Mouse (Mus musculus): ENCODE measurements around the gene Unk. TPM values are rescaled to one million over a fixed set of nuclear protein-coding genes. Genes with fewer than 3 reads are reported as not detected.

The Unk gene
- polyA plus RNA-seq (2015; fragmentation: Illumina TruSeq; extraction: RNeasy Lipid Tissue Mini Kit (QIAGEN cat#74804); ENCODE audit: insufficient read depth, low read depth, low replicate concordance), result 5.1 TPM

DNA sequence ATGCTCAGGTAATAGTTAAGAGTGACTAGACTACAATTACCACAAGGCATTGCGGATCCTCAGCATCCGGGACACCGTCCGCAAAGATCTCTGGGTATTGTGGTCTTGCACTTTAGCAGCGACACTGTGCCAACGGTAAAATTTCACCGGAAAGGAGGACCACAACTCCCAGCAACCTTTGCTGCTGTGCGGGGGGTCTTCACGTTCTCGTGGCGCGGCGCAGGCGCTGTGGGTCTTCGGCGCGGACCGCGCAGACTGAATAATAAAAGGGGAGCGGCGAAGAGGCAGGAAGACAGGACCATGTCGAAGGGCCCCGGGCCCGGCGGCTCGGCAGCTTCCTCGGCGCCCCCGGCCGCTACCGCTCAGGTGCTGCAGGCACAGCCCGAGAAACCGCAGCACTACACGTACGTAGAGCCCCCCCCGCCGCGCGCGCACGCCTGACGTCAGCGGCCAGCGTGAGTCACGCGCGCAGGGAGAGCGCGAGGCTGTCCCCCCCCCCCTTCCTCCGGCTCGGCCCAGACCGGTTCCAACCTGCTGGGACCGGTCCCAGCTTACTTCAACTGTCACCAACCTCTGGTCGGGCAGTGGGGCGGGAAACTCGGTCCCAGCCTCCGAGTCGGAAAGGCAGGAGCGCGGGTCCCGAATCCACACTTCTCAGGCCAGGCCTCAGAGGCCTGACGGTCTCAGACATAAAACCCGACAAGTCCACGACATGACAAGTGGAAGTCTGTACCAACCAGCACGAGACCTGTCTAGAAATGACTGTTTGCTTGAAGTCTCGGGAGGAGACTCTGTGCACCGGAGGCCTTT is at the start of gene Unk:
TSS of gene Unk (plus strand) at position 235 of the 810 bp plus-strand sequence.

DNA sequence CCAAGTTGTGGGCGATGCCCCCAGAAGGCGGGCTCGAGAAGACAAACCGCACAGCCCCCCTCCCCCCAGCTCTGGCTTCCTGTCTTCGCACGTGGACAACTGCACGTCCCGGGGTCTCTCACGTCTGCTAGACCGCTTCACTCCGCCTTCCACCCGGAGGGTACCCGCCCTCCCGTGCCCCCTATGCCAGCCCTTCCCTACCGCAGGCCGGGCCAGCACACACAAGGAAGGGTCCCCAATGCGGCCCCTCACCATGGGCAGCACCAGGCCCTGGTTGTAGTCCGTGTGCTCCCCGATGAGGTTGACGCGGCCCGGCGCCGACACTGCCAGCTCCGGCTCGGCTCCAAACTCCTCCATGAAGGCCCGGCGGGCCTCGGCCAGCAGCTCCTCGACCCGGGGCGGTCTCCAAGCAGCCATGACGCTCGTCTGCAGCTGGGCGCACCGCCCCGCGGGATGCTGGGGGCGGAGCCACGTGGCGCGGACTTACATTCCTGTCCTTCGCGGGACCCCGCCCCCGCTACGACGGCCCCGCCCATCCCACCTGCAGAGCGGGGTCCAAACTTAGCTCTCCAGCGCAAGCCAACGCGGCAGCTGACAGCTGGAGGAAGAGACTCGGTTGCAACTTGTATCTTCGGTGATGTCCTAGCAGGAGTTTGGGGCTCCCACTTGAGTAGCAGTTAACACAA is 17.7 kb upstream of the Unk start, which contains the start of gene Galk1:
TSS of gene Galk1 (minus strand) at position 458 of the 686 bp plus-strand sequence.

DNA sequence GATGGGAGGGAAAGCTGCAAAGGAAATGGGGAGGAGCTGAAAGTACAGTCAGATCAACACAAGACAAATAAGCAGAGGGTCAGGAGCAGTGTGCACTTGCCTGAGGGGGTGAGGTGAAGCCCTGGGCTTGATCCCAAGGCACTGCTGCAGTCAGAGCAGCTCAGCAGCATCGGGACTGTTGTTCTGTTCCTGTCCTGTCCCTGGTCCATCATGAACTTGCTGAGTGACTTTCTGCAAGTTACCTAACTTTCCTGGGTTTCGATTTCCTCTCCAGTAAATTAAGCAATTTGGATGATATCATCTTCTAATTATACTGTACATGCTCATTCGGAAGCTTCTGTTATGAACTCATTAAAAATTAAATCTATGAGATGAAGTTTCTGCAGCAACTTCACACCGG is 2.4 kb upstream of the Unk start, which contains the start of gene H3f3b:
TSS of gene H3f3b (minus strand) at position 207 of the 400 bp plus-strand sequence.

GRCm38 (mm10) chr11:116077446-116078204 is 47.5 kb downstream of the Unk start, which contains the start of gene Unc13d:
Gene Unc13d (minus strand): TSS chr11:116077961.

DNA sequence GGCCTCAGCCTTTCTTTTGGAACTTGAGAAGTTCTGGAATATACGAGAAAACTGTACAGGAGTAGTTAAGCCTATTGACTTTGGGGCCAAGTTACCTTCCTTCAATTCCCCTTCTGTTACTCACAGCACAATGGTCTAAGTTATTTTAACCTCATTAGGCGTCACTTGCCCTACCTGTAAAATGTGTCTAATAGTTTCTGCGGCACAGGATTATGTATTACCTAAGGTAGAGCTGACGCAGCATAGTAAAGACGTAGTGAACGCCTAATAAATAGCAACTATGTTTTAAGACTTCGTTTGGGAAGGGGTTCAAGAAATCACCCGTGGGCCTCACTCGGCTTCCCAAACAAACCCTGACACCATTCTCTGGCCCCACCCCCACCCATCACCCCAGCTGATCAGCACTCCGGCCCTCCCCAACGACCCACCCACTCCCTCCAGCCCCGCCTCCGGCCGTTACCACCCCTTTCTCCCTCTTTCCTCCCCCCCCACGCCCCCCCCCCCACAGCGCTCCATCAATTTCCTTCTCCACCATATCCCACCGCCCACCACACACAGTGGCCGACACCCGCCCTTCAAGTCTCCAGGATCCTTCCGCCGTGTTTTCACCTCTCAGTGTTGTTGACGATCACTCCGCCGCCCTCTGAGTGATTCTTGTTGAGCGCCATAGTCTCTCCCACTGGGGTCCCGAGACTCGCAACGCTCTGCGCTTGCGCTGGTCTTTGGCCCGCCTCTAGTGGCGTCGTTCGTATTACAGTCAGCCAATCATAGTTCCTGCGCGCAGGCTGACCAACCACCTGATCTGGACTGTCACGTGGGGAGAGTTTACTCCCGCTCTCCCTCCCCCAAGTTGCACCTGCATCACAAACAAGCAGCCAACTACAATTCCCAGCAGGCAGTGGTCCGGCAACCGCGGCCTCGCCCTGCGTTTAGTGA is 56.4 kb downstream of the Unk start, which contains the start of gene Wbp2:
TSS of gene Wbp2 (minus strand) at position 738 of the 936 bp plus-strand sequence.

Other genes starting within 250 kb of the Unk start
- gene Caskin2, start 216.7 kb upstream of the Unk start, polyA plus RNA-seq (2015; fragmentation: Illumina TruSeq; extraction: RNeasy Lipid Tissue Mini Kit (QIAGEN cat#74804); ENCODE audit: insufficient read depth, low read depth, low replicate concordance), result 13.3 TPM
- 11.0 TPM for gene Tsen54, start 215.6 kb upstream of the Unk start, polyA plus RNA-seq (2015; fragmentation: Illumina TruSeq; extraction: RNeasy Lipid Tissue Mini Kit (QIAGEN cat#74804); ENCODE audit: insufficient read depth, low read depth, low replicate concordance)
- 66.6 TPM for gene Llgl2, start 206.3 kb upstream of the Unk start, polyA plus RNA-seq (2015; fragmentation: Illumina TruSeq; extraction: RNeasy Lipid Tissue Mini Kit (QIAGEN cat#74804); ENCODE audit: insufficient read depth, low read depth, low replicate concordance)
- 20.8 TPM for gene Myo15b, start 171.9 kb upstream of the Unk start, polyA plus RNA-seq (2015; fragmentation: Illumina TruSeq; extraction: RNeasy Lipid Tissue Mini Kit (QIAGEN cat#74804); ENCODE audit: insufficient read depth, low read depth, low replicate concordance)
- gene Smim5, start 130.4 kb upstream of the Unk start, polyA plus RNA-seq (2015; fragmentation: Illumina TruSeq; extraction: RNeasy Lipid Tissue Mini Kit (QIAGEN cat#74804); ENCODE audit: insufficient read depth, low read depth, low replicate concordance), result 5.6 TPM
- 4.9 TPM for gene Smim6, start 118.3 kb upstream of the Unk start, polyA plus RNA-seq (2015; fragmentation: Illumina TruSeq; extraction: RNeasy Lipid Tissue Mini Kit (QIAGEN cat#74804); ENCODE audit: insufficient read depth, low read depth, low replicate concordance)
- 4.7 TPM for gene Sap30bp, start 97.0 kb upstream of the Unk start, polyA plus RNA-seq (2015; fragmentation: Illumina TruSeq; extraction: RNeasy Lipid Tissue Mini Kit (QIAGEN cat#74804); ENCODE audit: insufficient read depth, low read depth, low replicate concordance)
- gene Recql5, start 96.8 kb upstream of the Unk start, polyA plus RNA-seq (2015; fragmentation: Illumina TruSeq; extraction: RNeasy Lipid Tissue Mini Kit (QIAGEN cat#74804); ENCODE audit: insufficient read depth, low read depth, low replicate concordance), result 10.0 TPM
- gene Itgb4, start 55.6 kb upstream of the Unk start, polyA plus RNA-seq (2015; fragmentation: Illumina TruSeq; extraction: RNeasy Lipid Tissue Mini Kit (QIAGEN cat#74804); ENCODE audit: insufficient read depth, low read depth, low replicate concordance), result 8.1 TPM
- 11.8 TPM for gene Galk1, start 17.6 kb upstream of the Unk start, polyA plus RNA-seq (2015; fragmentation: Illumina TruSeq; extraction: RNeasy Lipid Tissue Mini Kit (QIAGEN cat#74804); ENCODE audit: insufficient read depth, low read depth, low replicate concordance)
- gene H3f3b, start 2.4 kb upstream of the Unk start, polyA plus RNA-seq (2015; fragmentation: Illumina TruSeq; extraction: RNeasy Lipid Tissue Mini Kit (QIAGEN cat#74804); ENCODE audit: insufficient read depth, low read depth, low replicate concordance), result 85.3 TPM
- 2.5 TPM for gene Unc13d, start 47.6 kb downstream of the Unk start, polyA plus RNA-seq (2015; fragmentation: Illumina TruSeq; extraction: RNeasy Lipid Tissue Mini Kit (QIAGEN cat#74804); ENCODE audit: insufficient read depth, low read depth, low replicate concordance)
- 26.2 TPM for gene Wbp2, start 56.7 kb downstream of the Unk start, polyA plus RNA-seq (2015; fragmentation: Illumina TruSeq; extraction: RNeasy Lipid Tissue Mini Kit (QIAGEN cat#74804); ENCODE audit: insufficient read depth, low read depth, low replicate concordance)
- 14.4 TPM for gene Trim47, start 96.9 kb downstream of the Unk start, polyA plus RNA-seq (2015; fragmentation: Illumina TruSeq; extraction: RNeasy Lipid Tissue Mini Kit (QIAGEN cat#74804); ENCODE audit: insufficient read depth, low read depth, low replicate concordance)
- 2.2 TPM for gene Trim65, start 100.8 kb downstream of the Unk start, polyA plus RNA-seq (2015; fragmentation: Illumina TruSeq; extraction: RNeasy Lipid Tissue Mini Kit (QIAGEN cat#74804); ENCODE audit: insufficient read depth, low read depth, low replicate concordance)
- 14.6 TPM for gene Mrpl38, start 108.5 kb downstream of the Unk start, polyA plus RNA-seq (2015; fragmentation: Illumina TruSeq; extraction: RNeasy Lipid Tissue Mini Kit (QIAGEN cat#74804); ENCODE audit: insufficient read depth, low read depth, low replicate concordance)
- 8.8 TPM for gene Fbf1, start 137.8 kb downstream of the Unk start, polyA plus RNA-seq (2015; fragmentation: Illumina TruSeq; extraction: RNeasy Lipid Tissue Mini Kit (QIAGEN cat#74804); ENCODE audit: insufficient read depth, low read depth, low replicate concordance)
- 7.9 TPM for gene Ten1, start 168.5 kb downstream of the Unk start, polyA plus RNA-seq (2015; fragmentation: Illumina TruSeq; extraction: RNeasy Lipid Tissue Mini Kit (QIAGEN cat#74804); ENCODE audit: insufficient read depth, low read depth, low replicate concordance)
- gene Acox1, start 168.7 kb downstream of the Unk start, polyA plus RNA-seq (2015; fragmentation: Illumina TruSeq; extraction: RNeasy Lipid Tissue Mini Kit (QIAGEN cat#74804); ENCODE audit: insufficient read depth, low read depth, low replicate concordance), result 15.4 TPM
- gene Evpl, start 207.8 kb downstream of the Unk start, polyA plus RNA-seq (2015; fragmentation: Illumina TruSeq; extraction: RNeasy Lipid Tissue Mini Kit (QIAGEN cat#74804); ENCODE audit: insufficient read depth, low read depth, low replicate concordance), result 1.1 TPM
- gene Srp68, start 243.9 kb downstream of the Unk start, polyA plus RNA-seq (2015; fragmentation: Illumina TruSeq; extraction: RNeasy Lipid Tissue Mini Kit (QIAGEN cat#74804); ENCODE audit: insufficient read depth, low read depth, low replicate concordance), result 30.8 TPM